Mouse (Mus musculus) kidney, embryonic 16.5 days (tissue): ENCODE results near the gene Fras1. TPM values are rescaled to one million over a fixed set of nuclear protein-coding genes. Genes with fewer than 3 reads are reported as not detected.

ENCODE experiments used
- ATAC-seq: fragments of 200-750 bp; cut with Nextera tagmentation; 2 replicates; pipeline ENCODE4 v1.8.0; 2017; ENCODE audit warnings: moderate TSS enrichment; ENCODE audit not compliant: low FRiP score, low TSS enrichment
- H3K27ac ChIP-seq: fragments of 300-500 bp; sonication (generic); 2 replicates; pipeline ENCODE4 v1.5.1; 2014; ENCODE audit warnings: low read length
- H3K27me3 ChIP-seq: fragments of 300-500 bp; sonication (generic); 2 replicates; pipeline ENCODE4 v1.6.1; 2014; ENCODE audit warnings: low read length, control low read depth, mixed read lengths; ENCODE audit not compliant: insufficient read depth
- H3K36me3 ChIP-seq: fragments of 300-500 bp; sonication (generic); 2 replicates; pipeline ENCODE4 v1.6.1; 2014; ENCODE audit warnings: low read length, control low read depth, mixed read lengths; ENCODE audit not compliant: insufficient read depth
- H3K4me1 ChIP-seq: fragments of 300-500 bp; sonication (generic); 2 replicates; pipeline ENCODE4 v1.6.1; 2014; ENCODE audit warnings: low read length, control low read depth, mixed read lengths; ENCODE audit not compliant: insufficient read depth
- H3K4me2 ChIP-seq: fragments of 300-500 bp; sonication (generic); replicated peaks from 2 replicates; pipeline ENCODE4 v1.6.1; 2014; ENCODE audit warnings: low read depth, low read length
- H3K4me3 ChIP-seq: fragments of 300-500 bp; sonication (generic); 2 replicates; pipeline ENCODE4 v1.5.1; 2014; ENCODE audit warnings: mild to moderate bottlenecking, low read length
- H3K9ac ChIP-seq: fragments of 300-500 bp; sonication (generic); replicated peaks from 2 replicates; pipeline ENCODE4 v1.6.1; 2014; ENCODE audit warnings: low read length
- H3K9me3 ChIP-seq: fragments of 300-500 bp; sonication (generic); 2 replicates; pipeline ENCODE4 v1.6.1; 2016; ENCODE audit warnings: low read length, control low read depth
- WGBS: fragments of 180-500 bp; shearing (Covaris S2); extraction: QIAGEN DNeasy Blood & Tissue Kit; methylation state at CpG from one replicate; pipeline ENCODE4 v1.1.7; 2014; 5-methylcytosine and 5-hydroxymethylcytosine counted together
- polyA plus RNA-seq: library from polyadenylated mRNA; unstranded; fragments of >200 nt; fragmentation: Nextera tagmentation; extraction: Ambion mirVana; gene quantifications from 2 replicates; pipeline ENCODE4 v1.2.1, GENCODE M21; 2015

The Fras1 gene
- polyA plus RNA-seq, 1 experiment from 2014 or later, result 30.3 TPM

GRCm38 (mm10) chr5:96677498-96677897 lies 303.7 kb downstream of the Fras1 start:
- Histone ChIP-seq H3K9ac (no peak overlapping the region), H3K9me3 (no peaks in the 10 kb centered on the region), H3K4me2 (no peak overlapping the region), H3K4me3 (no peak overlapping the region), H3K27ac (no peak overlapping the region), H3K36me3 (peaks cover 8% of the 10 kb centered on the region), H3K27me3 (no peaks in the 10 kb centered on the region), H3K4me1 (no peaks in the 10 kb centered on the region)
- ATAC-seq, result peak; percentile 79
- 41% methylated on average over 2 of the region's 2 CpGs for WGBS

GRCm38 (mm10) chr5:96681085-96681484 lies 307.3 kb downstream of the Fras1 start:
- Histone ChIP-seq H3K27ac (no peak overlapping the region), H3K36me3 (peaks cover 30% of the 10 kb centered on the region), H3K4me1 (no peaks in the 10 kb centered on the region), H3K9ac (no peak overlapping the region), H3K4me2 (no peak overlapping the region), H3K9me3 (no peaks in the 10 kb centered on the region), H3K27me3 (no peaks in the 10 kb centered on the region), H3K4me3 (no peak overlapping the region)
- ATAC-seq, result no peak
- WGBS, result 42% methylated on average over 3 of the region's 3 CpGs

GRCm38 (mm10) chr5:96682777-96683176 lies 309.0 kb downstream of the Fras1 start:
- Histone ChIP-seq H3K27me3 (no peaks in the 10 kb centered on the region), H3K9ac (no peak overlapping the region), H3K27ac (no peak overlapping the region), H3K4me1 (no peaks in the 10 kb centered on the region), H3K36me3 (peaks cover 31% of the 10 kb centered on the region), H3K4me3 (no peak overlapping the region), H3K9me3 (no peaks in the 10 kb centered on the region), H3K4me2 (no peak overlapping the region)
- ATAC-seq, result no peak
- 43% methylated on average over 2 of the region's 2 CpGs for WGBS

- Histone ChIP-seq H3K27me3 (no peaks in the 10 kb centered on the region), H3K4me2 (no peak overlapping the region), H3K9ac (no peak overlapping the region), H3K27ac (no peak overlapping the region), H3K9me3 (no peaks in the 10 kb centered on the region), H3K4me1 (no peaks in the 10 kb centered on the region), H3K4me3 (no peak overlapping the region), H3K36me3 (peaks cover 23% of the 10 kb centered on the region)
- 86% methylated on average over 2 of the region's 2 CpGs for WGBS
- no peak for ATAC-seq
These were observed 315.1 kb downstream of the Fras1 start for GRCm38 (mm10) chr5:96688885-96689284.

- 85% methylated on average over 8 of the region's 8 CpGs for WGBS
- no peak overlapping the region for H3K4me3 ChIP-seq
- no peaks in the 10 kb centered on the region for H3K4me1 ChIP-seq
- peaks cover 20% of the 10 kb centered on the region for H3K36me3 ChIP-seq
- H3K9me3 ChIP-seq, result no peaks in the 10 kb centered on the region
- H3K27ac ChIP-seq, result no peak overlapping the region
- no peak overlapping the region for H3K9ac ChIP-seq
- H3K4me2 ChIP-seq, result no peak overlapping the region
- H3K27me3 ChIP-seq, result no peaks in the 10 kb centered on the region
- ATAC-seq, result no peak
These were observed 325.2 kb downstream of the Fras1 start for GRCm38 (mm10) chr5:96698972-96699371.

- Histone ChIP-seq H3K36me3 (peaks cover 22% of the 10 kb centered on the region), H3K4me3 (no peak overlapping the region), H3K4me2 (no peak overlapping the region), H3K4me1 (no peaks in the 10 kb centered on the region), H3K27me3 (no peaks in the 10 kb centered on the region), H3K27ac (no peak overlapping the region), H3K9ac (no peak overlapping the region), H3K9me3 (no peaks in the 10 kb centered on the region)
- no peak for ATAC-seq
- 63% methylated on average over 22 of the region's 22 CpGs for WGBS
These were observed 329.2 kb downstream of the Fras1 start for GRCm38 (mm10) chr5:96702706-96703625.

- Histone ChIP-seq H3K27ac (no peak overlapping the region), H3K4me2 (no peak overlapping the region), H3K27me3 (no peaks in the 10 kb centered on the region), H3K9ac (no peak overlapping the region), H3K9me3 (no peaks in the 10 kb centered on the region), H3K4me1 (0 out of 2 replicates have a peak, but pooled peaks cover 6% of the 10 kb centered on the region), H3K4me3 (no peak overlapping the region), H3K36me3 (peaks cover 21% of the 10 kb centered on the region)
- ATAC-seq, result no peak
- WGBS, result 89% methylated on average over 10 of the region's 10 CpGs
These were observed 334.8 kb downstream of the Fras1 start for GRCm38 (mm10) chr5:96708515-96708914.

GRCm38 (mm10) chr5:96712089-96712684 lies 338.4 kb downstream of the Fras1 start:
- H3K9ac ChIP-seq, result no peak overlapping the region
- H3K4me3 ChIP-seq, result no peak overlapping the region
- no peaks in the 10 kb centered on the region for H3K9me3 ChIP-seq
- H3K27me3 ChIP-seq, result no peaks in the 10 kb centered on the region
- 24% methylated on average over 12 of the region's 12 CpGs for WGBS
- peaks cover 14% of the 10 kb centered on the region for H3K36me3 ChIP-seq
- peak; percentile 86 for ATAC-seq
- H3K4me1 ChIP-seq, result 0 out of 2 replicates have a peak, but pooled peaks cover 6% of the 10 kb centered on the region
- no peak overlapping the region for H3K4me2 ChIP-seq
- peak overlapping the region; percentile 31 for H3K27ac ChIP-seq

- 68% methylated on average over 4 of the region's 4 CpGs for WGBS
- H3K9me3 ChIP-seq, result no peaks in the 10 kb centered on the region
- H3K9ac ChIP-seq, result no peak overlapping the region
- ATAC-seq, result no peak
- no peak overlapping the region for H3K4me2 ChIP-seq
- no peaks in the 10 kb centered on the region for H3K27me3 ChIP-seq
- H3K4me1 ChIP-seq, result 0 out of 2 replicates have a peak, but pooled peaks cover 6% of the 10 kb centered on the region
- no peak overlapping the region for H3K4me3 ChIP-seq
- no peak overlapping the region for H3K27ac ChIP-seq
- peaks cover 14% of the 10 kb centered on the region for H3K36me3 ChIP-seq
These were observed 339.0 kb downstream of the Fras1 start for GRCm38 (mm10) chr5:96712799-96713198.
